ENCODE assay signal across 29 mouse cellular contexts in genomic region chr1:135575393-135575792, GRCm38 (mm10).
"Had no signal": no experiment of that assay in that cellular context is flagged by ENCODE, and none has a peak within 500 bp of the region (broad histone marks: within the 10 kb centered on the region; RNA-seq: fewer than 3 reads in every experiment).

No protein-coding gene starts in this region.

- H3K4me2 ChIP-seq: heart, embryonic 13.5 days; heart, embryonic 15.5 days; hindbrain, embryonic 12.5 days; hindbrain, embryonic 13.5 days; hindbrain, embryonic 14.5 days; hindbrain, embryonic 15.5 days; intestine, embryonic 15.5 days; kidney, embryonic 15.5 days had no signal

- H3K9me3 ChIP-seq: heart, embryonic 13.5 days; heart, embryonic 15.5 days; hindbrain, embryonic 10.5 days; hindbrain, embryonic 12.5 days; hindbrain, embryonic 13.5 days; hindbrain, embryonic 15.5 days; intestine, embryonic 15.5 days; kidney, embryonic 15.5 days had no signal

- H3K4me3 ChIP-seq: heart, embryonic 13.5 days; heart, embryonic 15.5 days; hindbrain, embryonic 10.5 days; hindbrain, embryonic 12.5 days; hindbrain, embryonic 13.5 days; hindbrain, embryonic 15.5 days; intestine, embryonic 15.5 days; kidney, embryonic 15.5 days; layer of hippocampus, adult 2 months; left cerebral cortex, adult 2 months had no signal

- DNase-seq: heart, postnatal 10 days; heart, postnatal 14 days; heart, postnatal 36 days; heart, postnatal 4 days; kidney, adult 11 months; kidney, adult 18-20 months; kidney, adult 2 months; kidney, adult 8-10 months; kidney, adult 9 months; kidney, postnatal 10 days; kidney, postnatal 14 days; kidney, postnatal 25 days; kidney, postnatal 36 days; kidney, postnatal 4 days; layer of hippocampus, adult 9-11 months; layer of hippocampus, postnatal 36 days had no signal

- H3K27me3 ChIP-seq: heart, embryonic 13.5 days; heart, embryonic 15.5 days; hindbrain, embryonic 12.5 days; hindbrain, embryonic 13.5 days; hindbrain, embryonic 15.5 days; intestine, embryonic 15.5 days; kidney, embryonic 15.5 days had no signal

- H3K9ac ChIP-seq: heart, embryonic 13.5 days; heart, embryonic 15.5 days; hindbrain, embryonic 12.5 days; hindbrain, embryonic 13.5 days; hindbrain, embryonic 14.5 days; hindbrain, embryonic 15.5 days; intestine, embryonic 15.5 days; kidney, embryonic 15.5 days had no signal

- H3K36me3 ChIP-seq: heart, embryonic 15.5 days; hindbrain, embryonic 12.5 days; hindbrain, embryonic 15.5 days; intestine, embryonic 15.5 days; kidney, embryonic 15.5 days had no signal

- H3K27ac ChIP-seq: heart, embryonic 13.5 days; heart, embryonic 15.5 days; hindbrain, embryonic 10.5 days; hindbrain, embryonic 12.5 days; hindbrain, embryonic 13.5 days; hindbrain, embryonic 14.5 days; hindbrain, embryonic 15.5 days; hindbrain, postnatal 0 days; intestine, embryonic 15.5 days; kidney, embryonic 15.5 days; kidney, postnatal 0 days; layer of hippocampus, adult 2 months; left cerebral cortex, adult 2 months had no signal
